Mouse (Mus musculus) T-helper 2 cell (primary cell): ENCODE measurements around the gene 1700007K13Rik.

Source experiments
- in situ Hi-C: fragments of 300-600 bp; cut with MboI, MseI; formaldehyde crosslinking; loops from one replicate; pipeline ENCODE4 v1.15.1; 2025; ENCODE audit warnings: high pct_unique_total_duplicates

The 1700007K13Rik gene

DNA sequence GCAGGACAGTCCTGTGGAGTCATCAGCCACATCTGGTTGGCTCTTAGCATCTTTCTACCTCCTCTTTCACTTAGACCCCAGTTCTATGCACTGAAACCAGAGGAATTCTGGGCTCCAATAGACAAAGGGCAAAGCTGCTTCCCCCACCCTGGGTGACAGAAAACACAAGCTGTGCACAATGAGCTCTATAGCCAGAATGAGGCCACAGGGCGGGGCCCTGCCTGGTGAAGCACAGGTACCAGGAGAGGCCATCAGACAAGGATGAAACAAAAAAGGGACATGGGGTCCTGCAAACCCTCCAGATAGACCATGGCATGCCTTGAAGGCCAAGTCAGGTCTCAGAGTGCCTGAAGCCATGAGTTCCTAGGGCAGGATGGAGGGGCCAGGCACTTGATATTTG is 49.6 kb downstream of the 1700007K13Rik start:
- in situ Hi-C loops = no loop called here

DNA sequence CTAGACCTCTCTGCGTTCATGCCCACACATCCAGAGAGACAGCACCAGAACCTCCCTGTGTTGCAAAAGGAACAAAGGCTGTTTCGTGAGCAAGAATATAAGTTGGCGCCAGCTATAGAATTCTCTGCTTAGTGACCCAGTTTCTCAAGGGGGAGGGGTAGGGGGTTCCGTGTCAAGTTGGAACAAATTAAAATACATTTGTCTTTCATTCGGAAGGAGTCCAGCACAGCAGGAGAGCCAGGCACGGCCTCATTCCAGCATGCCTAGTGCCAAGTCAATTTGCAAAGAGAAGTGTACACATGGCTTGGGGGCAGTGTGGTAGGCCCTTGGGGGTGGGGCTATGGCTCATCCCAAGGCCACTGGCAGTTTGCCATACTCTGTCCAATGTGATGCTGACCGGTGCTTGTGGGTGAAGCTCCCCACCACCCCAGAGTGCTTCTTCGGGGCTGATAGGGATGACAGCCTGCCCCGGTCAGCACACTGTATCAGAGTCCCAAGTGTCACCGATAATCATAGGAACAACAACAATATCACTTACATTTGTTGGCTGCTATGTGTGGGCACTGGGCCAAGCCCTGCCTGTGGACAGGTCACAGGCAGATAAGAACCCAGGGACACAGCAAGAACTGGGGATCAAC is 50.6 kb downstream of the 1700007K13Rik start:
- in situ Hi-C loops = no loop called here

DNA sequence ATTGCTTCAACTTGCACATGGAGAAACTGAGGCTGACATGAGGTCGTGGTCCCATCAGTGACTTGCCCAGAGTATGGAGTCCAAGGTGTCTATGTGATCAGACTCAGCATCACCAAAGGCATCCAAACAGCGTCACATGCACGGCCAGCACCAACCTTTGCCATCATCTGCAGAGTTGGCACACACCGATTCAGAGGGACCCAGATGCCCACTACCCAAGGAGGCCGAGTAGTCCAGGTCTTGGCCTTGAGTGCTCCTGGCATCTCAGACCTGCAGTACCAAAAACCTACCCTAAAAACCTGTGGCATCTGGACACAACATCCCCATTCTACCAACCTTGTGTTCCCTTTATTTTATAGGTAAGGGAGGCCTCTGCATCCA is 51.4 kb downstream of the 1700007K13Rik start:
- in situ Hi-C loops = no loop called here

DNA sequence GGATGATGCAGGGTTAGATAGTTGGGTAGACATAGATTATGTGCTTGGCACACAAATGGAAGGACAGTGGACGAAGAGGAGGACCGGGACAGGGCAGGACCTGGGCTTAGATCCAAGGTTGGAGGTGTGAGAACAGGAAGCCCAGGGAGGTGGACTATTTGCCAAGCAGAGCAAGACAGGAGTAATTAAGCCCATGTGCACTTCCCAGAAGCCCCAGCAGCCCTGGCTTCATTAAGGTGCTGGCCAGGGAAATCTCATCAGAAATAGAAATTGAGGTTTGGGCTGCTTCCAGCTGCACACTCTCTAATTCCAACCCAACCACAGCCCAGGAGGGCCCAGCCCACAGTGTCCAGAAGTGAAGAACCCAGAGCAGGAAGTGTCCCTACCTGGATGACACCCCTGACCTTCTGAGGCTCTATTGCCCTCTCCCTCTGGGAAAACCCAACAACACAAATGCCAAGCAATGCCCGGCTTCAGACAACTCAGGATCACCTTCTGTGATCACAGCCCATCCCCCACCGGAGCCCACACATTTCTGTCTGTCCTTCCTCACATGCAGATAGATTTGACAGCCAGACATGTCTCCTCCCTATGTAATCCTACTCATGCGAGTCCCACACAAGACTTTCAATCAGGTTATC is 51.9 kb downstream of the 1700007K13Rik start:
- in situ Hi-C loops = no loop called here

DNA sequence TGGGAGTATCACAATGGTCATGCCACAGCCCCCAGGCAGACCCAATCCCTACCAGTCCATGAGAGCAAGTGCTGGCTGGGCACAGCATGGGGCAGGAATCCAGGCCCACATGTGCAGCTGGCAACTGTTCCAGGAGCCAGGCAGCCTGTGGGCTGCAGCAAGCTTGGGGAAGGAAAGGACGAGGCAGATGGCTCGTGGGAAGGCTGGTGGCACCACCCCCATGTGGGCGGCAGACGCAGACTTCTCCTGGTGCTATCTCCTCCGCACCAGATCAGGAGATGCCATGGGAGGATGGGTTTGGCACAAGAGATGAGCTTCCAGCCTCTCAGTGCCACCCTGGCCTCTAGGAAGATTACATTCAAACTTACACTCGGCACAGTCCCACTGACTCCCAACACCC is 53.2 kb downstream of the 1700007K13Rik start:
- in situ Hi-C loops = no loop called here
